Mouse (Mus musculus): Measurements from ENCODE around the gene Frmd4a. TPM values are rescaled to one million over a fixed set of nuclear protein-coding genes. Genes with fewer than 3 reads are reported as not detected.

Gene Frmd4a
- polyA plus RNA-seq, 1 experiment, result 9.9 TPM

GRCm38 (mm10) chr2:4486185-4486584 lies 468.7 kb downstream of the Frmd4a start:
- DNase-seq (ENCODE audit: low read depth), result no peak

GRCm38 (mm10) chr2:4487280-4487679 lies 469.8 kb downstream of the Frmd4a start:
- DNase-seq (ENCODE audit: low read depth), result no peak

- DNase-seq (ENCODE audit: low read depth), result no peak
Measured at GRCm38 (mm10) chr2:4490845-4491244, 473.3 kb downstream of the Frmd4a start.

GRCm38 (mm10) chr2:4492485-4493481 lies 475.3 kb downstream of the Frmd4a start:
- no peak for DNase-seq (ENCODE audit: low read depth)

GRCm38 (mm10) chr2:4494478-4494877 lies 477.0 kb downstream of the Frmd4a start:
- DNase-seq (ENCODE audit: low read depth), result no peak

- DNase-seq (ENCODE audit: low read depth), result no peak
Measured at GRCm38 (mm10) chr2:4499257-4499656, 481.7 kb downstream of the Frmd4a start.

GRCm38 (mm10) chr2:4499916-4500315 lies 482.4 kb downstream of the Frmd4a start:
- DNase-seq (ENCODE audit: low read depth), result no peak

GRCm38 (mm10) chr2:4501257-4502027 lies 483.9 kb downstream of the Frmd4a start:
- no peak for DNase-seq (ENCODE audit: low read depth)

- DNase-seq (ENCODE audit: low read depth), result no peak
Measured at GRCm38 (mm10) chr2:4504413-4504812, 486.9 kb downstream of the Frmd4a start.

GRCm38 (mm10) chr2:4505695-4506094 lies 488.2 kb downstream of the Frmd4a start:
- no peak for DNase-seq (ENCODE audit: low read depth)

GRCm38 (mm10) chr2:4506659-4507058 lies 489.1 kb downstream of the Frmd4a start:
- DNase-seq (ENCODE audit: low read depth), result peak; percentile 65

GRCm38 (mm10) chr2:4507887-4508615 lies 490.5 kb downstream of the Frmd4a start:
- no peak for DNase-seq (ENCODE audit: low read depth)

- no peak for DNase-seq (ENCODE audit: low read depth)
Measured at GRCm38 (mm10) chr2:4508959-4509615, 491.6 kb downstream of the Frmd4a start.

GRCm38 (mm10) chr2:4509739-4510138 lies 492.2 kb downstream of the Frmd4a start:
- DNase-seq (ENCODE audit: low read depth), result no peak

- DNase-seq (ENCODE audit: low read depth), result no peak
Measured at GRCm38 (mm10) chr2:4510208-4511079, 492.9 kb downstream of the Frmd4a start.

GRCm38 (mm10) chr2:4511080-4511386 lies 493.5 kb downstream of the Frmd4a start:
- DNase-seq (ENCODE audit: low read depth), result no peak

- no peak for DNase-seq (ENCODE audit: low read depth)
Measured at GRCm38 (mm10) chr2:4512607-4513006, 495.1 kb downstream of the Frmd4a start.

- no peak for DNase-seq (ENCODE audit: low read depth)
Measured at GRCm38 (mm10) chr2:4515910-4516309, 498.4 kb downstream of the Frmd4a start.

- DNase-seq (ENCODE audit: low read depth), result no peak
Measured at GRCm38 (mm10) chr2:4516819-4517552, 499.5 kb downstream of the Frmd4a start.

Data from gonadal fat pad, adult 2 months (tissue).